Comparison of ENCODE assay signal across 12 mouse cellular contexts in the genomic region with DNA sequence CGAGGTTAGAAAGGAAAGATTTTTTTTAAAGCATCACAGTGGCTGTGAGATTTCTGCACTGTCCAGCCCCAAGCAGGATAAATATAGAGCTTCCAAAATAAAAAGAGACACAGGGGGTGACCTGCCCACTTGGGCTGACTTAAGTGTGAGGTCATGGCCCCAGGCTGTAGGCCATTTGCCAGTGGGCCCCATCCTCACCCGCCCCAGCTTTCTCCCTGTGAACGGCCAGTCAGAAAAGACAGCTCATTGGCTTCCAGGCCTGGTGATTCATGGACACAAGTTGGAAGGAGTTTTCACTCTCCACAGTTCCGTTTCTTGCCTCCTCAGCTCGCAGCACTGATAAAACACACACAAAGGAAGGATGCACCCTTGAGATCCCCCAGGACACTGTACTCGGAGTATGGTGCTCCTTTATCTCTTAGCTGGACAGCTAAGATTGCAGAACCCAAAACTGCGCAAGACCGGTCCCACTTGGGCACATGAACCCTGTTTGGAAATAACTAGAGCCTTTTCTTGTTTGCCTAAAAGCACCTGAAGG. TPM values are rescaled to one million over a fixed set of nuclear protein-coding genes. Genes with fewer than 3 reads are reported as not detected.
DNase-seq lines count a peak whose midpoint lies in the region; ATAC-seq lines count a peak whose summit lies in the region.
"Had no signal": no experiment of that assay in that cellular context is flagged by ENCODE, and none has a peak within 500 bp of the region (broad histone marks: within the 10 kb centered on the region; RNA-seq: fewer than 3 reads in every experiment).

No protein-coding gene starts in this region.

- H3K4me1 ChIP-seq in neural tube, embryonic 12.5 days = peaks cover 12% of the 10 kb centered on the region; the same call in 1 of the 2 replicates
- peaks cover 6% of the 10 kb centered on the region; the same call in 1 of the 2 replicates for H3K4me1 ChIP-seq in stomach, embryonic 16.5 days (ENCODE audit: control insufficient read depth, insufficient read depth, low read length)

- DNase-seq in embryo, embryonic 10 days (ENCODE audit: low spot score) = peak; percentile 16
- DNase-seq in embryo, embryonic 9.5 days (ENCODE audit: extremely low spot score) = no peak
- no peak for DNase-seq in neural tube, embryonic 10.5 days (ENCODE audit: extremely low spot score, low spot score)
- peak; percentile 28 to 38 for DNase-seq in heart, postnatal 36 days
- no peak for DNase-seq in testis, postnatal 10 days (ENCODE audit: low spot score)
- DNase-seq in left cerebral cortex, postnatal 14 days (ENCODE audit: low spot score in 2 of 2) = no peak
- DNase-seq: cerebellum, adult 9-11 months had no signal

- H3K9ac ChIP-seq in neural tube, embryonic 12.5 days = no peak overlapping the region
- no peak overlapping the region for H3K9ac ChIP-seq in stomach, embryonic 16.5 days (ENCODE audit: low read length)

- no peak for ATAC-seq in neural tube, embryonic 12.5 days (ENCODE audit: low FRiP score, low read depth)
- no peak for ATAC-seq in stomach, embryonic 16.5 days (ENCODE audit: insufficient read depth, low FRiP score)

- intact Hi-C loops in heart, postnatal 36 days (cut with DNase I) = loop anchor here (5.0 kb wide), 1 partner anchor 60 kb away; no protein-coding TSS in a partner anchor
- intact Hi-C loops in left cerebral cortex, postnatal 14 days (cut with DNase I) = no loop called here

- no peaks in the 10 kb centered on the region for H3K36me3 ChIP-seq in neural tube, embryonic 12.5 days
- no peaks in the 10 kb centered on the region for H3K36me3 ChIP-seq in stomach, embryonic 16.5 days (ENCODE audit: control insufficient read depth, insufficient read depth, low read length)
- H3K36me3 ChIP-seq: midbrain, embryonic 12.5 days had no signal

- 49% methylated on average over 8 of the region's 8 CpGs for WGBS in neural tube, embryonic 12.5 days
- WGBS in stomach, embryonic 16.5 days = 53% methylated on average over 8 of the region's 8 CpGs

- peak overlapping the region; percentile 95; the same call in 1 of the 2 replicates for H3K4me2 ChIP-seq in neural tube, embryonic 12.5 days (replicated peaks)
- peak overlapping the region; percentile 88 for H3K4me2 ChIP-seq in stomach, embryonic 16.5 days (ENCODE audit: low read depth, low read length)

- H3K4me3 ChIP-seq in neural tube, embryonic 12.5 days = no peak overlapping the region
- H3K4me3 ChIP-seq in stomach, embryonic 16.5 days (replicated peaks; ENCODE audit: low read length) = peak overlapping the region; percentile 61

- no peak overlapping the region for H3K27ac ChIP-seq in neural tube, embryonic 12.5 days
- H3K27ac ChIP-seq in stomach, embryonic 16.5 days (ENCODE audit: low read length) = no peak overlapping the region
- H3K27ac ChIP-seq: midbrain, embryonic 12.5 days had no signal

- H3K9me3 ChIP-seq in neural tube, embryonic 12.5 days = no peaks in the 10 kb centered on the region
- H3K9me3 ChIP-seq in stomach, embryonic 16.5 days (replicated peaks; ENCODE audit: control insufficient read depth, low read length) = no peaks in the 10 kb centered on the region
- H3K9me3 ChIP-seq: midbrain, embryonic 12.5 days had no signal

- peaks cover 24% of the 10 kb centered on the region for H3K27me3 ChIP-seq in neural tube, embryonic 12.5 days (replicated peaks)
- H3K27me3 ChIP-seq in stomach, embryonic 16.5 days (ENCODE audit: control insufficient read depth, insufficient read depth, low read length) = no peaks in the 10 kb centered on the region

RNA-seq across cellular contexts. Expression of gene Adamts14, which starts 1.1 kb away (rescaled TPM):
- 0.43 and 0.46 TPM in 2 replicates for polyA plus RNA-seq in neural tube, embryonic 12.5 days (2016; fragmentation: Nextera tagmentation; extraction: Ambion mirVana)
- total RNA-seq in heart, postnatal 36 days (2021) = 1 to 10 TPM in 1 of 2 experiments, under 1 TPM in 1; 0.83 to 1.9 TPM
- polyA plus RNA-seq in stomach, embryonic 16.5 days (2015; fragmentation: Nextera tagmentation; extraction: Ambion mirVana) = 1.6 and 1.8 TPM in 2 replicates
- under 1 TPM; 0.66 to 0.70 TPM for total RNA-seq in left cerebral cortex, postnatal 14 days (2021)

RNA-seq across cellular contexts. Expression of gene Prf1, which starts 25.5 kb away (rescaled TPM):
- polyA plus RNA-seq in neural tube, embryonic 12.5 days (2016; fragmentation: Nextera tagmentation; extraction: Ambion mirVana) = not detected in 2 replicates
- under 1 TPM in 1 of 2 experiments, not detected in 1; 0.11 TPM for total RNA-seq in heart, postnatal 36 days (2021)
- polyA plus RNA-seq in stomach, embryonic 16.5 days (2015; fragmentation: Nextera tagmentation; extraction: Ambion mirVana) = not detected in 2 replicates
- not detected for total RNA-seq in left cerebral cortex, postnatal 14 days (2021)
- total RNA-seq: gastrocnemius, postnatal 36 days; left cerebral cortex, adult 18-20 months had no signal
- polyA plus RNA-seq: midbrain, embryonic 12.5 days had no signal

Comparison
In these comparisons a context has a peak if more than half of its experiments do, and no peak if none do; other contexts are left out.
1. DNase-seq: peak in embryo, embryonic 10 days (single experiment) and heart, postnatal 36 days (2 of 2); none in embryo, embryonic 9.5 days (single experiment), neural tube, embryonic 10.5 days (single experiment), testis, postnatal 10 days (single experiment) and left cerebral cortex, postnatal 14 days (0 of 2).